Mouse (Mus musculus): Measurements from ENCODE around the gene Fam213b. TPM values are rescaled to one million over a fixed set of nuclear protein-coding genes. Genes with fewer than 3 reads are reported as not detected.
A peak's percentile ranks its signal among the peaks of the same experiment; 100 is the strongest.

Gene Fam213b
- polyA plus RNA-seq, 2 experiments, result 5.8 to 9.3 TPM

GRCm38 (mm10) chr4:154907833-154908232 is 8.9 kb upstream of the Fam213b start:
- H3K9ac ChIP-seq (replicated peaks), result peak overlapping the region; percentile 41
- ATAC-seq (ENCODE audit: insufficient read depth) (no peak), DNase-seq (ENCODE audit: low read depth in 3 of 3, low spot score in 3 of 3) (peak; percentile 76 to 83 (median 77))
- no peak for TF ChIP-seq EP300 (IDR thresholded peaks at IDR 0.05; ENCODE audit: low read depth)
- peak; percentile 95 for TF ChIP-seq CTCF (IDR thresholded peaks at IDR 0.05; ENCODE audit: low read depth)
- H3K4me2 ChIP-seq (ENCODE audit: low read depth), result peak overlapping the region; percentile 36
- H3K27me3 ChIP-seq (ENCODE audit: control insufficient read depth, insufficient read depth, low read length), result no peaks in the 10 kb centered on the region
- 35% methylated on average over 17 of the region's 17 CpGs for WGBS (ENCODE audit: insufficient replicate concordance)
- peak overlapping the region; percentile 72 for H3K27ac ChIP-seq
- H3K4me3 ChIP-seq (ENCODE audit: insufficient read depth in 1 of 2, low read depth in 2 of 2, low read length in 2 of 2), result no peak overlapping the region
- no peaks in the 10 kb centered on the region for H3K9me3 ChIP-seq (ENCODE audit: control insufficient read depth, low read length)
- peaks cover 52 to 56% of the 10 kb centered on the region in 2 experiments for H3K4me1 ChIP-seq (replicated peaks; ENCODE audit: control insufficient read depth in 2 of 2, insufficient read depth in 2 of 2, low read length in 1 of 2)
- H3K36me3 ChIP-seq (replicated peaks; ENCODE audit: control insufficient read depth, insufficient read depth, low read depth), result no peaks in the 10 kb centered on the region

- Histone ChIP-seq H3K27me3 (ENCODE audit: control insufficient read depth, insufficient read depth, low read length) (no peaks in the 10 kb centered on the region), H3K4me1 (replicated peaks; ENCODE audit: control insufficient read depth in 2 of 2, insufficient read depth in 2 of 2, low read length in 1 of 2) (peaks cover 20 to 25% of the 10 kb centered on the region in 2 experiments), H3K4me3 (ENCODE audit: insufficient read depth in 1 of 2, low read depth in 2 of 2, low read length in 2 of 2) (peak overlapping the region; percentile 66 to 94), H3K9ac (replicated peaks) (peak overlapping the region; percentile 82), H3K27ac (peak overlapping the region; percentile 62), H3K4me2 (ENCODE audit: low read depth) (peak overlapping the region; percentile 89), H3K9me3 (ENCODE audit: control insufficient read depth, low read length) (no peaks in the 10 kb centered on the region), H3K36me3 (replicated peaks; ENCODE audit: control insufficient read depth, insufficient read depth, low read depth) (no peaks in the 10 kb centered on the region)
- ATAC-seq (ENCODE audit: insufficient read depth), result peak; percentile 94
- TF ChIP-seq EP300 (IDR thresholded peaks at IDR 0.05; ENCODE audit: low read depth), result no peak; the same call in 1 of the 2 replicates
- no peak for TF ChIP-seq CTCF (IDR thresholded peaks at IDR 0.05; ENCODE audit: low read depth)
- under 1% methylated on average over 16 of the region's 16 CpGs for WGBS (ENCODE audit: insufficient replicate concordance)
- peak; percentile 86 to 91 (median 86) for DNase-seq (ENCODE audit: low read depth in 3 of 3, low spot score in 3 of 3)
Observed at GRCm38 (mm10) chr4:154904185-154905071, 5.5 kb upstream of the Fam213b start.

- H3K36me3 ChIP-seq (replicated peaks; ENCODE audit: control insufficient read depth, insufficient read depth, low read depth), result no peaks in the 10 kb centered on the region
- H3K27ac ChIP-seq, result no peak overlapping the region
- H3K27me3 ChIP-seq (ENCODE audit: control insufficient read depth, insufficient read depth, low read length), result no peaks in the 10 kb centered on the region; the same call in 1 of the 2 replicates
- H3K9me3 ChIP-seq (ENCODE audit: control insufficient read depth, low read length), result no peaks in the 10 kb centered on the region
- no peak overlapping the region for H3K4me3 ChIP-seq (ENCODE audit: insufficient read depth in 1 of 2, low read depth in 2 of 2, low read length in 2 of 2)
- no peak for DNase-seq (ENCODE audit: low read depth in 3 of 3, low spot score in 3 of 3)
- no peak for ATAC-seq (ENCODE audit: insufficient read depth)
- no peak overlapping the region for H3K9ac ChIP-seq (replicated peaks)
- H3K4me2 ChIP-seq (ENCODE audit: low read depth), result no peak overlapping the region
- H3K4me1 ChIP-seq (replicated peaks; ENCODE audit: control insufficient read depth in 2 of 2, insufficient read depth in 2 of 2, low read length in 1 of 2), result peaks cover 13 to 21% of the 10 kb centered on the region in 2 experiments
- WGBS (ENCODE audit: insufficient replicate concordance), result 75% methylated on average over 2 of the region's 2 CpGs
- no peak for TF ChIP-seq CTCF (IDR thresholded peaks at IDR 0.05; ENCODE audit: low read depth)
- no peak for TF ChIP-seq EP300 (IDR thresholded peaks at IDR 0.05; ENCODE audit: low read depth)
Observed at GRCm38 (mm10) chr4:154902371-154902770, 3.4 kb upstream of the Fam213b start.

GRCm38 (mm10) chr4:154897676-154898465 is 1.1 kb downstream of the Fam213b start:
- WGBS (ENCODE audit: insufficient replicate concordance), result 63% methylated on average over 6 of the region's 6 CpGs
- Histone ChIP-seq H3K36me3 (replicated peaks; ENCODE audit: control insufficient read depth, insufficient read depth, low read depth) (no peaks in the 10 kb centered on the region), H3K9me3 (ENCODE audit: control insufficient read depth, low read length) (no peaks in the 10 kb centered on the region), H3K9ac (replicated peaks) (no peak overlapping the region), H3K4me1 (replicated peaks; ENCODE audit: control insufficient read depth in 2 of 2, insufficient read depth in 2 of 2, low read length in 1 of 2) (peaks cover 5 to 9% of the 10 kb centered on the region in 2 experiments; a peak in 3 of 4 replicates), H3K27me3 (ENCODE audit: control insufficient read depth, insufficient read depth, low read length) (no peaks in the 10 kb centered on the region; the same call in 1 of the 2 replicates), H3K27ac (no peak overlapping the region), H3K4me2 (ENCODE audit: low read depth) (peak overlapping the region; percentile 71), H3K4me3 (ENCODE audit: insufficient read depth in 1 of 2, low read depth in 2 of 2, low read length in 2 of 2) (peak overlapping the region in 1 of 2 experiments; percentile 45; a peak in 2 of 4 replicates)
- ATAC-seq (ENCODE audit: insufficient read depth) (no peak), DNase-seq (ENCODE audit: low read depth in 3 of 3, low spot score in 3 of 3) (no peak)
- TF ChIP-seq CTCF (IDR thresholded peaks at IDR 0.05; ENCODE audit: low read depth) (no peak), EP300 (IDR thresholded peaks at IDR 0.05; ENCODE audit: low read depth) (no peak)

Measured in liver, embryonic 14.5 days (tissue).